Mouse (Mus musculus) frontal cortex, postnatal 25 days (tissue): ENCODE measurements around the gene St5.

ENCODE experiments used
- DNase-seq, 2 experiments: peaks; one replicate each; pipeline ENCODE4 v3.0.0; 2022; ENCODE audit warnings: low spot score in 2 of 2

Gene St5

GRCm38 (mm10) chr7:109609565-109610345, 93.7 kb downstream of the St5 start:
- DNase-seq, result no peak

GRCm38 (mm10) chr7:109608831-109609230, 94.6 kb downstream of the St5 start:
- DNase-seq, result no peak

DNA sequence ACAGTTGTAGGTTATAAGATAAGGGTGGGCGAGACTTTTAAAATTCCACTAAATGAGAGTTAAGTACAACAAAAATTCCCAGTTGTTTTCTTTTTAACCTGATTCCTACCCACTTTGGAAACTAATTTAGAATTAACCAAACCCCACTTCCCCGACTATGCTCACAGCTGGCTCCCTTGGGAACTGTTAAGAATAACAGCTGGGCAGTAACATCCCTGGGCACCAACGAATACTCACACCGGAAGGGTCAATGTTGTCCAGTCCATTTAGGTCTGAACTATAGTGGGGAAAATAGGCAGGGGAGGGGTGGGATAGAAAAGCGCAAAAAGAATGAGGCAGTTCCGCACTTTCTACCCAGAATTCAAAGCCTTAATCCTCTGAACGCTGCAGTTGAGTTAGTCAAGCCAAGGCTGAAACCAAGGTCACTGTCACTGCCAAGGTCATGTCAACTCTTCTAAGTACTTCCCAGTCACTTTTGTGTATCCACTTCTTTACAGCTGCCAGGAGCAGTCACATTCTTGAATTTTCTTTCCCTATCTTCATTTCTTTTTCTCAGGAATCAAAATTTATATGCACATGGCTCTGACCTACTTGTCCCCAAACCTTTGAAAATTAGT, 96.3 kb downstream of the St5 start:
- DNase-seq, result no peak

GRCm38 (mm10) chr7:109602562-109602961, 100.8 kb downstream of the St5 start:
- no peak for DNase-seq

GRCm38 (mm10) chr7:109602022-109602421, 101.4 kb downstream of the St5 start:
- no peak for DNase-seq

DNA sequence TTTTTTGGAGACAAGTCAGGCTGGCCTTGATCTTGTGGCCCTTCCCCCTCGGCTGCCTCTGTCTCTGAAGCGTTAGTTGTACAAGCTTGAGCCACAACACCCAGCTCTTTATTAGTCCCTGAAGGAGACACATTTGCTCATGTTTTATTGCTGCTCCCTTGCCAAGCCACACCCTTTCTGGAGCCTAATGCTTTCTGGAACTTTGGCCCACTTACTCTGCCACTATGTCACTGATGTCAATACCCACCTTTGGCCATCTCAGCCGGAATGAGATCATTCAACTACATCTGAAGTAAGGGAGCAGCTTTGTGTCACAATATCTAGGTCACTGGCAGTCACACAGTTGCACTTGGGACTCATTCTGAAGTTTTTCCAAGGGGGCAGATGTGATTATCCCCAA, 102.7 kb downstream of the St5 start:
- DNase-seq, result no peak

DNA sequence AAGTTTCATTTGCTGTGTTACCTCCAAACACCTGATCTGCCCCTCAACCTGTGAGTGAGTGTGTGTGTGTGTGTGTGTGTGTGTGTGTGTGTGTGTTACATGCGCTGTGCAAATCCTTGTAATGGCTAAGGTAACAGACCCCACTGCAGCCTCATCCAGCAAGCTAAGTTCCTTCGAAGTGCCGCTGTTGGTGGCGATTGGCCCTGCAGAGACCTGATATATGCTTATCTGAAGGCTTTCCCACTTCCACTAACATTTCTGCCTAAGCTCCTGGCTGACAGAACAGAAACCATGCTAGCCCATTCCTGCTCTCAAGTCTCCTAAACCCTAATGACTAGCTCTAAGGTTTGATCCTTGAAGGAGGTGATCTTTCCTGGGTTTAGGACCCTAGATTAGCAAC, 103.4 kb downstream of the St5 start:
- DNase-seq, result no peak

DNA sequence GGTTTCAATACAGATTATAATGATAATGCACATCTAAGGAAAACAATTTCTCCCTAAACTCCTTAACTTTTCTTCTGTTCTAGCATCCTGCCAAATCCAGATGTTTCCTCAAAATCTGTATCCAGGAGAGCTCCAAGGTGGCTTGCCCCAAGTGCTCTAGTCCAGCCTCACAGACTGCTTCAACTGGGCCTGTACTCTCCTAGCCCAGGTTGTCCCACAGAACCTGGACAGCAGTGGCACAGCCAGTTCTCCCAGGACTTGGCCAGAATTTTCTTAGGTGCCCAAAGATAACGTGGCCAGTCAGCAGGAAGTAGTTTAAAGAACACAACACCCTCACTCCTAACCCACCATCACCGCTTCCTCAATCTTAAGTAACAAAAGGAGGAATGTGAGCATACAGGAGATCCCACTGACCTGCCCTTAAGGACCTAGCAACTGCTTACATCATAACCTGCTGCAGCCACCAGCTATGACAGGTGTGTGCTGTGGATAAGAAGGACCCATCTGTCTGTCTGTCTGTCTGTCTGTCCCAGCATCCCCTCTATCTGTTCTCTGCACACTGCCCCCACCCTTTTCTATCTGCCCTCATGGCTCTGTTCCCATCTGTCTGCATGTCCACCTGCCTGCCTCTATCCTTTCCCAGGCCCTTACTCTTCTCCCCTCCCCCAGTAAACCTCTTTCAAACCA, 108.4 kb downstream of the St5 start:
- no peak for DNase-seq

DNA sequence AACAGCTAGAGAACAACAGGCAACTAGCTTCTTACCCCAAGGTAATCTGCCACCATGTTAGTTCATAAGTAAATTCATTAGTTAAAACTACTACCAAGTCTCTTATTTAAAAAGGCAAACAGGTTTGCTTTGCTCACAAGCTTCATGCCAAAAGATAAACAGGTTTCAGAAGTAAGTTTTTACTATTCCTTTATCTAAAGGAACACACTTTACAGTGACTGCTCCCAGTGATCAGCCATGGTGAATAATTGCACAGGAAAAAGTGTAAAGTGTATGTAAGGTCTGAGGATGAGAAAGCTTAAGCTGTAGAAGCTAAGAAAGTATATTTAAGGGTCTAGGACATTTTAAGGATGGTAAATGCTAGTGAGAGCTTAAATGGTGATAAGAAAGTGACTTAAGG, 109.4 kb downstream of the St5 start:
- DNase-seq, result no peak

DNA sequence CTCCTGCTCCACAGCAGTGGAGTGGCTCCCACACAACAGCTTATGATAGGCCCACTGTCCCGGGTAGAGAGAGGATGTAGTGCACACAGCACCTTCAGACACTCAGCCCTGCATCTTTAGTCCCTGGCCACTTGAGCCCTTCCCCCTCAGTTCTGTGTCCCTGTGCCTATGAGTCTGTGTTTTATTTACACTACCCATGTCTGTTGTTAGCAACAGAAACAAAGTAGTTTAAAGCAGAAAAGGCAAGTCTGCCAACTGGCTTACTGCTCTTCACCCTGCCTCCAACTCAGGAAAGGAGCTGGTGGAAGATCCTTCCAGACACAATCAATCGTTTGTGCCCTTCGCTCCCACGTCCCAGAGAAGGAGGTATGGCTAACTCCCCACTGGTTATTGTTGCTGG, 111.2 kb downstream of the St5 start:
- DNase-seq, result no peak

DNA sequence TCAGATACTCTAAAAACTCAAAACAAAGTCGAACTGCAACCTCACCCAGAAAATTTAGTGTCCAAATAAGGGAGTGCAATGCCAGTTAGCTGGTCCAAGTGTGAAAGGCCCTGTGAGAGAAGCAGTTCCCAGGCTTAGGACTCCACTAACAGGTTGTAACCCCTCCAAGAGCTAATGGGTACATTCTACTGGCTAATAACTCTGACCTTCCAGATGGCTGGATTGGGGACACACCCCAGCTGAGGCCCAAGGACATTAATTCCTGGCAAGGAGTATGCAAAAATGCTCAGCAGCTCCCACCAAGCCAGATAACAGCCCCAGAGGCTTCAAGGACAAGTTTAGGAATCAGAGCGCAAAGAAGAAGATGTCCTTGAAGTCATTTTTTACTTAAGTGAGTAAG, 112.8 kb downstream of the St5 start:
- no peak for DNase-seq

- no peak for DNase-seq
These were observed 114.4 kb downstream of the St5 start for GRCm38 (mm10) chr7:109588990-109589389.

- no peak for DNase-seq
These were observed 115.3 kb downstream of the St5 start for GRCm38 (mm10) chr7:109588145-109588544.

DNA sequence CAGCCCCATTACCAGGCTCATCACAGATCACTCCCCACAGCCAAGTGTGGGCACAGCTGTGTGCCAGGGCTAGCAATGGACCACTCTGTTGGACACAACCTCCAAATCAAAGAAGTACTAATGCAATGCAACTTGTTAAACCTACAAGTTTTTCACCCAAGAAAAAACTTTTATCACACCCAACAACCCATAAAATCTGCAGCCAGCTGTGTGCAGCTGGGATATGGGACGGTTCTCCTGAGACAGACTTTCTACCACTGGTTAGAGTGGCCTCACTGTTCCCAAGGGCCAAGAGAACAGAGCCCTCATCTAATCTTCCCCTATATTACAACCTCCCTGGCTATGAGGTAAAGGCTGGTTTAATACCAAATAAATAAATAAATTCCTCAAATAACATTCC, 118.9 kb downstream of the St5 start:
- DNase-seq, result no peak

DNA sequence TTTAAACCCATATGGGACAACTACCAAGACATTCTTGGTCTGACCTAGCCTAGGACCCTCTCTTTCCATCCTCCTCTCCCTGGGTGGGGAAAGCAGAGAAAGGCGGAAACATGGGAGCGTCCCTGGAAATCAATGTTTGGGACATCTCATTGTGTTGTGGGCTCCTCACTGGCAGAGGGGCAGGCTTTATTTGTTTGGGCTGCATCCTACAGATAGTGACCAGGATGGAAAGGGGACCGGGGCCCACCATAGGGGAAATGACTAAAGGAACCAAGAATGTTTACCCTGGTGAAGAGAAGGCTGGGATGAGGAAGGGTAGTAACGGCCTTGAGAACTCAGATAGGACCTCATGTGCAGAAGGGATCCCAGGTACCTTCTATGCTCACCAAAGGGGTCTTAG, 122.9 kb downstream of the St5 start:
- DNase-seq, result no peak

GRCm38 (mm10) chr7:109579585-109580307, 123.7 kb downstream of the St5 start:
- no peak for DNase-seq

- DNase-seq, result no peak
These were observed 124.4 kb downstream of the St5 start for GRCm38 (mm10) chr7:109578880-109579584.

DNA sequence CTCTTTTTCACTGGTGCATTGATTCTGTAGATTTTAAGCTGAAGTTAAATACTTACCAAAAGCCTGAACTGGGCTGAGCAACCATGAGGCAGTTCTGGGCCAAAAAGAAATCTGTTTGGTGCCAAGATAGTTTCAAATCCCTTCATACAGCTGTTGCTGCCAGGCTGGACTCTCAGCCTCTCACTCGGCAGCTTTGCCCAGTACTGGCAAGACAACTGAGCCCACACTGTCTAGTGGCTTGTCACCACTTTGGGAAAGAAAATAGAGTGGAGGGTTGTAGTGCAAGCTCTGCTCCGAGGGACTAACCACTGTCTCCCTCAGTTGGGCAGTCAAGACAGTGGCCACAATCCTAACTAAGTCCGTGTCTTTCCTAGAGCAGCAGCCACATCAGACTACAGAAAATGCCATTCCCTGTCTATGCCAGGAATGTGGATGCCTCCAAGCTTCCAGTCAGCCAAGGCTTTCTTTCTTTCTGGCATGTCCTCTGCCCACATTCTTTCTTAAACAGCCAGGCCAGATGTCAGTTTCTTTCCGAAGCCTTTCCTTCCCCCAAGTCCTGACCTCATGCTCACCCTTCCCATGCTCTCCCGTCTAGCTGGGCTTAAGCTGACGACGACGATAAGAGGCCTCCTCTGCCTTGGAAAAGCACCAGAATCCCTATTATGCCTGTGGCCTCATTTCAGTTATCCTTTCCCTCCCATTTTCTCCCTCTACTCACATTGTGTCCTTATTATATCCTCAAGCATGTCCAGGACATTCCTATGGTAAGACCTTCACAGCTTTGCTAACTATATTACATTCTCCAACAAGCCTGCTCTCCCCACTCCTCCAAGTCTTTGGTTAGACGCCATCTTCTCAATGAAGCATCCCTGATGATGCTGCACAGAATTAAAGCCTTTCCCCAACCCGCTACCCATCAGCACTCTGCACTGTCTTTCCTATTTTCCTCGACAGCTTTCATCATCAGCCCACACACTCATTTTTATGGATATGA, 126.8 kb downstream of the St5 start:
- DNase-seq, result no peak

DNA sequence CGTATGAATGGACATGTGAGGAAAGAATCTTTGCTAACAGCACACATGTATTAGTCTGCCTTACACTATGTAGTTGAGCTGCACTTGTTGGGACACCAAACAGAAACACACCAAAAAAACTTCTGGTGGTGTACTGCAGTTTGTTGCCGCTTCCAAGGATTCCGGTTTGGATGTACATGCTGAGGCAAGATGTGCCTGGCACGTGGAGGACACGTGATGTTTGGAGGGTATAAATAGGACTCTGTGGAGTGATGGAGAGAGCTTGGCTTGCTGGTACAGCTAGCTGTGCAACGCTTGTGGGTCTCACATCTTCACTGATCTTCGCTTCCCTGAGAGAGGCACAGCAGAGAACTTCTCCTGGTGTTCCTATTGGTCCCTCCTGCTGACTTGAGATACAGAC, 129.2 kb downstream of the St5 start:
- DNase-seq, result no peak

DNA sequence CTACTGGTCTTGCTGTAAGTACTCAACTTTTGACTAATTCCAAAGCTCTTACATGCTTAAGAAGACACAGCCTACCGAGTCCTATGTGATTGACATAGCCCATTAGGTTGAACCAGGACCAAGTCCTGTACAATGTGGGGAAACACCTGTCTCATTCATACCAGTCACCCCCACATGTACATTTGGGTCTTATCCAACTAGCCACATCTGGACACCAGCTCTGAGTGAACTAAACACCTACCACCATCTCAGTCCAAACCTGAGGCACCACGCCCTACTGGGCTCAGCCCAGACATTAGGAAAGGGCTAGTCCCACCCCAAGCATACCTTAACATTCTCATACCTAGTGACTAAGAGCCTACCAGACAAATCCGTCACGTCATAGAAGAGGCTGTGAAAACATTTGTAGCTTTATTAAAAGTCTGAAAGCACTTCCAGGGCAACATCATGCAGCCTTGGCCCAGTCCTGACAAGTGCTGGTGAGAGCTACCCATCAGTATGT, 135.0 kb downstream of the St5 start:
- DNase-seq, result no peak
